Mouse (Mus musculus) gastrocnemius, adult 2 months (tissue): ENCODE measurements around the gene Lrtm1. TPM values are rescaled to one million over a fixed set of nuclear protein-coding genes. Genes with fewer than 3 reads are reported as not detected.

Source experiments
- DNase-seq: peaks from one replicate; pipeline ENCODE4 v3.0.0; 2022
- H3K27ac ChIP-seq: fragments of 200-600 bp; 2 replicates; pipeline ENCODE4 v1.8.1; 2022; ENCODE audit warnings: mild to moderate bottlenecking
- H3K4me3 ChIP-seq: fragments of 200-600 bp; 2 replicates; pipeline ENCODE4 v1.8.1; 2022; ENCODE audit warnings: mild to moderate bottlenecking, moderate library complexity
- CTCF ChIP-seq: fragments of 200-600 bp; IDR thresholded peaks from 2 replicates; pipeline ENCODE4 v1.8.1; 2022; ENCODE audit warnings: antibody characterized with exemption, mild to moderate bottlenecking, moderate library complexity
- intact Hi-C: fragments of 180-260 bp; cut with DNase I; formaldehyde crosslinking; loops from one replicate; pipeline ENCODE4 v1.15.1; 2025
- long read RNA-seq, 2 experiments: library from polyadenylated mRNA; stranded (forward); transcript quantifications; one replicate each; pipeline ENCODE4 v2.0.0; 2021
- total RNA-seq, 2 experiments: library from RNA; stranded (reverse); gene quantifications; 2 replicates each; pipeline ENCODE4 v1.2.3; 2021

Lrtm1 gene
- 10 to 100 TPM; 20.3 to 37.6 TPM for total RNA-seq
- long read RNA-seq, experiment 1, full-length matches to known transcripts: 5 of 13 reads
- long read RNA-seq, experiment 1, partial matches to known transcripts: 0 of 13 reads
- long read RNA-seq, experiment 1, other reads (novel, unspliced or antisense): 8 of 13 reads
- long read RNA-seq, experiment 2, full-length matches to known transcripts: 7 of 25 reads
- long read RNA-seq, experiment 2, partial matches to known transcripts: 2 of 25 reads
- long read RNA-seq, experiment 2, other reads (novel, unspliced or antisense): 16 of 25 reads

DNA sequence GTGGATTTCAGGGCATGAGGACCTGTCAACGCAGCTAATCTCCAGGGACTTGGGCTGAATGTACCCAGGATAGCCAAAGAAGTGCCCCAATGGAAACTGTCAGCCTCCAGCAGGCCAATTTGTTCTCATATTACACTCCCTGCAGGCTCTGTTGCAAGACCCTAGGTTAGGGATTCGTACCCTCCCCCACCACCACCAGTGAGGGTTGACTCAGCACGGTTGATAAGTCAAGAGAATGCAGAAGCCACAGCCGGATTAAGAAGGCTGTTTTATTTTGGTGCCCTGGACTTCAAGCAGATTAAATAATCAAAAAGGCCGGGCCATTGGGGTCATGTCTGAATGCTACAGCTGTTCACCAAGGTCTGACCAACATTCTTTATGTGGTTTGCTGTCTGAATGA is at the start of gene Lrtm1:
Gene Lrtm1, plus strand, starts transcription at position 326 of the 400 bp plus-strand sequence.
- no peak for TF ChIP-seq CTCF
- Histone ChIP-seq H3K4me3 (peak within 1 kb of the TSS; percentile 69), H3K27ac (peak within 1 kb of the TSS; percentile 86)
- intact Hi-C loops: no loop called here
- DNase-seq: peak; percentile 71

GRCm38 (mm10) chr14:28969247-28969646 is 48.8 kb upstream of the Lrtm1 start:
- intact Hi-C loops: no loop called here
- no peak overlapping the region for H3K4me3 ChIP-seq
- TF ChIP-seq CTCF: no peak
- no peak for DNase-seq
- H3K27ac ChIP-seq: no peak overlapping the region

GRCm38 (mm10) chr14:28972620-28973019 is 45.4 kb upstream of the Lrtm1 start:
- Histone ChIP-seq H3K4me3 (no peak overlapping the region), H3K27ac (no peak overlapping the region)
- DNase-seq: no peak
- intact Hi-C loops: no loop called here
- no peak for TF ChIP-seq CTCF

GRCm38 (mm10) chr14:28979230-28979629 is 38.8 kb upstream of the Lrtm1 start:
- no peak for TF ChIP-seq CTCF
- Histone ChIP-seq H3K27ac (no peak overlapping the region), H3K4me3 (no peak overlapping the region)
- intact Hi-C loops: no loop called here
- DNase-seq: no peak

GRCm38 (mm10) chr14:28980482-28980881 is 37.5 kb upstream of the Lrtm1 start:
- no peak for DNase-seq
- intact Hi-C loops: no loop called here
- Histone ChIP-seq H3K4me3 (no peak overlapping the region), H3K27ac (no peak overlapping the region)
- no peak for TF ChIP-seq CTCF

DNA sequence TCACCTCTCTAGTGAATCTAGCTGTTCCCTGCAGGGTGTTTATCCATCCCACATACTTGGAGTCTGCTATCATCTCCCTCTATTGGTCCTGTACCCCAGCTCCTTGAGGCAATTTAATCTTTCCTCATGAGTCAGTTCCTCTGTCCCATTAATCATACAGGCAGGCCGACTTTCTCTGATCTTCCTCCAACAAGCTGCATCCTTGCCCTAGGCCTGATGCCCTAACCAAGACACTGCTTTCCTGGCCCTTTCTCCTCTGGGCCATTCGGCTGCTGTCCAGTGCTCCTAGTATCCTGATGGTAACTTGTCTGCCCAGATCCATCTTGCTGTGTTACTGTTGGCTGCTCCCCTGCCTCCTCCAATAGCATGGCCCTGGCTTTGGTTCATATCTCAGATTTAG is 33.7 kb upstream of the Lrtm1 start:
- intact Hi-C loops: no loop called here
- TF ChIP-seq CTCF: no peak
- peak; percentile 32 for DNase-seq
- H3K27ac ChIP-seq: no peak overlapping the region
- H3K4me3 ChIP-seq: no peak overlapping the region

GRCm38 (mm10) chr14:28988211-28988900 is 29.7 kb upstream of the Lrtm1 start:
- no peak overlapping the region for H3K27ac ChIP-seq
- intact Hi-C loops: no loop called here
- TF ChIP-seq CTCF: no peak

DNA sequence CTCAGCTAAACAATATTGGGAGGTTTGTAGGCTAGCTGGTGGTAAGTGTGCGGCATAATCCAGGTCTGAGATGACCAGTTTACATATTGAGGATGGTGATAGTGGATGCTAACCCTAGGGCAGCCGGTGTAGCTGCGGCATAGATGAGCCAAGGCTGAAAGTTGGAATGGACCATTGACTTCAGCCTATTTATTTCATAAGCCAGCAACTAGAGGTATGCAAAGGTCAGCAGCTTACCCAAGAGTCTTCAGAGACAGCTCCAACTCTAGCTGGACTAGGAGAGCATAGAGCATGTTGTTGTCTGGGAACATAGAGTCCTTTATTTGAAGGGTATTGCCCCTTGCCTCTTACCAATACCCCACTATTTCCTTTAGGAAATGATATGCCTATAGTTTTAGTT is 21.4 kb upstream of the Lrtm1 start:
- intact Hi-C loops: no loop called here
- TF ChIP-seq CTCF: no peak
- Histone ChIP-seq H3K4me3 (no peak overlapping the region), H3K27ac (no peak overlapping the region)
- DNase-seq: no peak

More at GRCm38 (mm10) chr14:28988211-28988900, 29.7 kb upstream of the Lrtm1 start:
- DNase-seq: no peak
- no peak overlapping the region for H3K4me3 ChIP-seq

DNA sequence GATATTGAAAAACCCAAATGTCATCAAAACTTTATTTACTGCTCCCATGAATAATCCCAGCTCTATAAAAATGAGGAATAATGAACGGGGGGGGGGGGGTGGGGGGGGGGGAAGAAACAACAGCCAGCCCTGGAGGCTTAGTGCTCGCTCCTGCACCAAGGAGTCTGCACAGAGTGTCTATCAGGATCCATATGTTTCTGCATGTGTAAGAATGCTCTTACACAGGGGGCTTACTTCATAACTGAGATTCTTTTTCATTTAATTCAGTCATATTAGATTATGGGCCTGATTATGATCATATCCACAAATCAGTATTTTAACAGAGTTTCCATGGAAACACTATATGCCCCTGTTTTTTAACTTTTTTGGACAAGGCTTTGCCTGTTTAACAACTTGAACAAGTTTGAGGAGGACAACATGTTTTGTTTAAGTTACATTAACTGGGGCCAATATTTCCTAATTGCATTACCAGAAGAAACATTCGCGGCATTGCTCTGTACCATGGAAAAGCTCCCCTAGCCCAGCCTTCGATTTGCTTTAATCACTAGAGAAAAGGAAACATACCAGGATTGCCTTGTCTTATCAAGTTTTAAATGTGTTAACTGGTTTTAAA is 12.7 kb upstream of the Lrtm1 start:
- Histone ChIP-seq H3K27ac (no peak overlapping the region), H3K4me3 (no peak overlapping the region)
- intact Hi-C loops: no loop called here
- TF ChIP-seq CTCF: no peak
- DNase-seq: no peak

DNA sequence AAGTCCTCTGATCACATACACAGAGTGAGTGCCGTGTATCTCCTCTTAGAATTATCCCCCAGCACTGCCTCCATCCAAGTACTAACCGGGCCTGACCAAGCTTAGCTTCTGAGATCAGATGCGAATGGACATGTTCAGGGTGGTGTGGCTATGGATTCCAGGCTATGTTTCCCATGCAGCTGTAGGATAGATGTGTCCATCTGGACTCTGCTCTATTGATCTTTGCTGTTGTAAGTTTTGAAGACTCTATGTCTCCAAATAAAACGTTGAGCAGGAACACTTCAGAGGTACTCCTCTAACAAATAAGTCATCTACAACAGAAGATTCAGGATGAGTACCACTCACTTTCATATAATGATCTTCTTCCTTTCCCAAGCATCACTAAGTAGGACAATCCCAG is 8.4 kb upstream of the Lrtm1 start:
- DNase-seq: no peak
- TF ChIP-seq CTCF: no peak
- intact Hi-C loops: no loop called here

GRCm38 (mm10) chr14:29013161-29013560 is 4.8 kb upstream of the Lrtm1 start:
- Histone ChIP-seq H3K4me3 (no peak overlapping the region), H3K27ac (no peak overlapping the region)
- intact Hi-C loops: no loop called here
- no peak for TF ChIP-seq CTCF
- no peak for DNase-seq

More for the DNA sequence above, 8.4 kb upstream of the Lrtm1 start:
- H3K4me3 ChIP-seq: no peak overlapping the region
- no peak overlapping the region for H3K27ac ChIP-seq

DNA sequence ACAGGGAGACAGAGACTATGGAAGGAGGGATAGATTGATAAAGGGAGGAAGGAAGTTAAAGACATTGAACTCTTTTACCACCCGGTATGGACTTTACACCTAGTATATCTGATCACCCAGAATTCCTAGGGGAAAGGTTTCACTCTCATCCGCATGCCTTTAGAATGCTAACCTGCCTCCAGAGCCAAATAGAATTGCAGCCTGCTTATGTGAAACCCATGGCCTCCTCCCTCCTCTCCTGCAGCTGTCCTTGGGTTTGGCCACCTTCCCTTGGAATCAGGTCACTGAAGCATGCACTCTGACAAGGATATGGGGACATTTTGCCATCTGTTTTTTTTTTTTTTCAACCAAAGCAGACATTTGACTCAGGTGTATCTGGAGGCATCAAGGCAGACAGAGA is 3.3 kb upstream of the Lrtm1 start:
- no peak overlapping the region for H3K4me3 ChIP-seq
- intact Hi-C loops: no loop called here
- DNase-seq: peak; percentile 57
- no peak for TF ChIP-seq CTCF
- H3K27ac ChIP-seq: peak overlapping the region; percentile 48; the same call in 1 of the 2 replicates

- TF ChIP-seq CTCF: no peak
- intact Hi-C loops: no loop called here
- no peak overlapping the region for H3K4me3 ChIP-seq
- peak overlapping the region; percentile 86 for H3K27ac ChIP-seq
- no peak for DNase-seq
These were observed 2.1 kb upstream of the Lrtm1 start for GRCm38 (mm10) chr14:29015896-29016295.
